Mouse (Mus musculus) thymus, adult 2 months (tissue): ENCODE results near the gene Gh.

Source experiments
- CTCF ChIP-seq: fragments of 200-500 bp; IDR thresholded peaks from 2 replicates; pipeline ENCODE4 v1.5.1; 2012; ENCODE audit warnings: mild to moderate bottlenecking, control low read depth, low read length, moderate library complexity, borderline replicate concordance; ENCODE audit not compliant: control insufficient read depth, poor library complexity, insufficient read depth; ENCODE audit errors: extremely low read depth
- POLR2A ChIP-seq: fragments of 200-500 bp; IDR thresholded peaks from 2 replicates; pipeline ENCODE4 v1.6.1; 2012; ENCODE audit warnings: mild to moderate bottlenecking, low read length, control low read depth, moderate library complexity; ENCODE audit not compliant: control insufficient read depth, poor library complexity, insufficient read depth; ENCODE audit errors: extremely low read depth

DNA sequence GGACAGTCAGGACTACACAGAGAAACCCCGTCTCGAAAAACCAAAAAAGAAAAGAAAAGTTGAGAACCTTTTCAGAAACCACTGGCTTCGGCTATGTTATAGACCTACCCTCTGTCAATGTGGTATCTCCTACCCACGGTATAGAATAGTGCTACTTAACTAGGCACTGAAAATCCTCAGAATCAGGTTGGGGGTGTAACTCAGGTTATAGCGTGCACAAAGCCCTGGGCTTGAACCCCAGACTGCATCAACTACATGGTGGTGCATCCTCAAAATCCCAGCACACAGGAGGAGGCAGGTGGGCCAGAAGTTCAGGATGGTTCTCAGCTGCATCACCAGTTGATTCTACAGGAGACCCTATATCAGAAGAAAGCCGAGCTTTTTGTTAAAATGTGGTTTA, 27.9 kb downstream of the Gh start:
- no peak for TF ChIP-seq CTCF
- TF ChIP-seq POLR2A, result no peak
